Mouse (Mus musculus): ENCODE results near the gene Rorb.

The Rorb gene

GRCm38 (mm10) chr19:18888491-18889116 lies 222.4 kb downstream of the Rorb start:
- no peak for DNase-seq (ENCODE audit: low spot score in 2 of 2)

- DNase-seq (ENCODE audit: low spot score in 2 of 2), result no peak
Measured at GRCm38 (mm10) chr19:18887646-18888407, 223.2 kb downstream of the Rorb start.

GRCm38 (mm10) chr19:18881162-18881561 lies 229.8 kb downstream of the Rorb start:
- DNase-seq (ENCODE audit: low spot score in 2 of 2), result no peak

All from spleen, postnatal 10 days (tissue).